Comparison of ENCODE assay signal across 8 mouse cellular contexts in the genomic region with DNA sequence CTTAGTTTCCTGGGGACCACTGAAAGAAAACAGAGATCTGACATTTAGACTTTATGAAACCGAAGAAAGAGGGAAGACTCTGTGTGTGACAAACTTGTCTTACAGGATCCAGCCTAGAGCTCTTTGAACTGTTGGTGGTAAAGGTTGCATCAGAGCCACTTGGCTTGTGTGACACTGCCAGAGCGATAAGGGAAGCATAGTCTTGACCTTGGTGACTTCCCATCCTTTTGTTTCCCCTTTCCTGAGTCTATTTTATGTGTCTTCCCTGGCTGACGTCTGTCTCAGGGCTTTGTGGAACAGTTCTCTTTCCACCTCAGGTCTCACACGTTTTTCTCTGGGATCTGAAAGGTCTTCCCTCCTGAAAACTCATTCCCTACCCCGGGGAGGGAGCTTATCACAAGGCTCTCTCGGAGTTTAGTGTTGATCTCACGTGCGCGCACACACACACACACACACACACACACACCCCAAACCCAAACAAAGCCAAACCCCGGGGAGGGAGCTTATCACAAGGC. TPM values are rescaled to one million over a fixed set of nuclear protein-coding genes. Genes with fewer than 3 reads are reported as not detected.
DNase-seq lines count a peak whose midpoint lies in the region; ATAC-seq and TF ChIP-seq lines count a peak whose summit lies in the region.

No protein-coding gene starts in this region.

- H3K9ac ChIP-seq in heart, embryonic 12.5 days = peak overlapping the region; percentile 54; the same call in 1 of the 2 replicates
- H3K9ac ChIP-seq in CH12.LX (ENCODE audit: insufficient read depth, low read depth) = peak overlapping the region; percentile 96

- peaks cover 22% of the 10 kb centered on the region for H3K79me2 ChIP-seq in CH12.LX (replicated peaks; ENCODE audit: control insufficient read depth, extremely low read depth, insufficient read depth, poor library complexity, severe bottlenecking)

- no peaks in the 10 kb centered on the region for H3K27me3 ChIP-seq in heart, embryonic 12.5 days (replicated peaks)
- no peaks in the 10 kb centered on the region for H3K27me3 ChIP-seq in CH12.LX (replicated peaks)

- H3K4me1 ChIP-seq in heart, embryonic 12.5 days (replicated peaks) = peaks cover 42% of the 10 kb centered on the region
- peaks cover 0 to 24% of the 10 kb centered on the region in 2 experiments; a peak in 2 of 4 replicates for H3K4me1 ChIP-seq in CH12.LX (ENCODE audit: control insufficient read depth in 1 of 2, insufficient read depth in 2 of 2)

- in situ Hi-C loops in CH12.LX (cut with MboI; ENCODE audit: low pct_ligation_motif_present, low pct_unique_long_range_greater_than_20kb, low sequenced_read_pairs) = no loop called here

- no peak for DNase-seq in heart, postnatal 25 days (ENCODE audit: low spot score)
- DNase-seq in CH12.LX (ENCODE audit: extremely low read depth) = no peak
- DNase-seq in lung, postnatal 4 days = peak; percentile 40 to 52
- peak; percentile 16 to 22 for DNase-seq in thymus, postnatal 36 days
- DNase-seq in Muller cell, postnatal 12 days (ENCODE audit: inconsistent ontology term) = no peak
- DNase-seq in urinary bladder, adult 2 months (ENCODE audit: low spot score) = no peak

- intact Hi-C loops in heart, postnatal 25 days (cut with DNase I) = no loop called here

- H3K9me3 ChIP-seq in heart, embryonic 12.5 days (replicated peaks) = no peaks in the 10 kb centered on the region
- no peaks in the 10 kb centered on the region for H3K9me3 ChIP-seq in CH12.LX (replicated peaks; ENCODE audit: low read length)

- no peak for TF ChIP-seq POLR2A in CH12.LX (IDR thresholded peaks at IDR 0.05; ENCODE audit: low read depth, low read length)

- WGBS in heart, embryonic 12.5 days = 6% methylated on average over 10 of the region's 10 CpGs

- H3K4me2 ChIP-seq in heart, embryonic 12.5 days = peak overlapping the region; percentile 64
- H3K4me2 ChIP-seq in CH12.LX (ENCODE audit: insufficient read depth, low read depth, poor library complexity, severe bottlenecking) = peak overlapping the region; percentile 99

- dilution Hi-C loops in CH12.LX (cut with MboI; ENCODE audit: extremely low pct_ligation_motif_present, extremely low pct_unique_long_range_greater_than_20kb, low sequenced_read_pairs) = no loop called here

- H3K36me3 ChIP-seq in heart, embryonic 12.5 days = no peaks in the 10 kb centered on the region
- H3K36me3 ChIP-seq in CH12.LX (replicated peaks in 1 of 2; ENCODE audit: control insufficient read depth in 1 of 2, insufficient read depth in 1 of 2, low read length in 1 of 2) = no peaks in the 10 kb centered on the region

- no peak for TF ChIP-seq CTCF in CH12.LX (conservative IDR thresholded peaks at IDR 0.05 in 1 of 2, IDR thresholded peaks at IDR 0.05 in 1 of 2; ENCODE audit: low read depth in 2 of 2, low read length in 2 of 2)

- peak overlapping the region; percentile 15; the same call in 1 of the 2 replicates for H3K4me3 ChIP-seq in heart, embryonic 12.5 days
- peak overlapping the region in 2 of 3 experiments; percentile 50 to 77 for H3K4me3 ChIP-seq in CH12.LX (replicated peaks in 1 of 3; ENCODE audit: low read depth in 2 of 3, low read length in 2 of 3, poor library complexity in 1 of 3)

- no peak for ATAC-seq in heart, embryonic 12.5 days (ENCODE audit: insufficient number of reproducible peaks, low FRiP score)
- ATAC-seq in granulocyte monocyte progenitor cell, adult 5-6 weeks (replicated peaks; ENCODE audit: poor library complexity, severe bottlenecking) = peak; percentile 67

- peak overlapping the region; percentile 90 for H3K27ac ChIP-seq in heart, embryonic 12.5 days (ENCODE audit: poor library complexity, severe bottlenecking)
- H3K27ac ChIP-seq in CH12.LX (ENCODE audit: insufficient read depth, low read depth) = peak overlapping the region; percentile 52

- no peak for TF ChIP-seq RAD21 in CH12.LX (IDR thresholded peaks at IDR 0.05; ENCODE audit: low read depth, low read length)

- TF ChIP-seq EP300 in CH12.LX (IDR thresholded peaks at IDR 0.05; ENCODE audit: low read length) = no peak

TF ChIP-seq in CH12.LX, 34 proteins besides CTCF, POLR2A, EP300 and RAD21:
- no peak for TF ChIP-seq USF1 (IDR thresholded peaks at IDR 0.05; ENCODE audit: low read depth, low read length)
- TF ChIP-seq NELFE (IDR thresholded peaks at IDR 0.05; ENCODE audit: low read depth, low read length) = no peak
- TF ChIP-seq BHLHE40 (IDR thresholded peaks at IDR 0.05; ENCODE audit: low read depth, low read length) = peak; percentile 81
TF ChIP-seq in CH12.LX: peak in this region for 1.

RNA-seq across cellular contexts. Expression of gene Kat2b, which starts 3.8 kb away (rescaled TPM):
- 9.9 and 14.0 TPM in 2 replicates for polyA plus RNA-seq in heart, embryonic 12.5 days (2016; fragmentation: Nextera tagmentation; extraction: Ambion mirVana)
- 10 to 100 TPM; 85.6 TPM for total RNA-seq in heart, postnatal 25 days (2021)
- 3.6 and 3.9 TPM in 2 replicates for total RNA-seq in CH12.LX (2012; rRNA removed)
- 4.6 and 5.0 TPM in 2 replicates for total RNA-seq in CH12.LX (2014; rRNA removed)
- polyA plus RNA-seq in CH12.LX (2012; ENCODE audit: insufficient read length, low read depth) = 4.1 and 4.6 TPM in 2 replicates
- total RNA-seq in granulocyte monocyte progenitor cell, adult 5-6 weeks (2014; fragmentation: Nextera tagmentation) = 35.1 and 51.5 TPM in 2 replicates
- 30.5 and 35.9 TPM in 2 replicates for total RNA-seq in granulocyte monocyte progenitor cell, adult 5-6 weeks (2017)
- polyA plus RNA-seq in urinary bladder, adult 2 months (2012; rRNA removed) = 31.5 and 35.5 TPM in 2 replicates

RNA-seq across cellular contexts. Expression of gene Pp2d1, which starts 31.2 kb away (rescaled TPM):
- 0.19 and 0.23 TPM in 2 replicates for polyA plus RNA-seq in heart, embryonic 12.5 days (2016; fragmentation: Nextera tagmentation; extraction: Ambion mirVana)
- not detected for total RNA-seq in heart, postnatal 25 days (2021)
- total RNA-seq in CH12.LX (2012; rRNA removed) = not detected in 2 replicates
- not detected in 2 replicates for total RNA-seq in CH12.LX (2014; rRNA removed)
- not detected in 2 replicates for polyA plus RNA-seq in CH12.LX (2012; ENCODE audit: insufficient read length, low read depth)
- not detected in 2 replicates for total RNA-seq in granulocyte monocyte progenitor cell, adult 5-6 weeks (2014; fragmentation: Nextera tagmentation)
- not detected in 2 replicates for total RNA-seq in granulocyte monocyte progenitor cell, adult 5-6 weeks (2017)
- not detected in 2 replicates for polyA plus RNA-seq in urinary bladder, adult 2 months (2012; rRNA removed)

Comparison
In these comparisons a context has a peak if more than half of its experiments do, and no peak if none do; other contexts are left out.
1. DNase-seq: peak in lung, postnatal 4 days (2 of 2) and thymus, postnatal 36 days (2 of 2); none in heart, postnatal 25 days (single experiment), CH12.LX (single experiment), Muller cell, postnatal 12 days (single experiment) and urinary bladder, adult 2 months (single experiment).
2. RNA of gene Kat2b, which starts 3.8 kb away (total RNA-seq): 85.6 TPM in heart, postnatal 25 days and 30.5 to 51.5 TPM in granulocyte monocyte progenitor cell, adult 5-6 weeks; 3.6 to 5.0 TPM in CH12.LX; every median in the first group is over 4 times any median in the second.